Mouse (Mus musculus) activated CD4-positive, CD25-positive, alpha-beta regulatory T cell, adult 9 weeks (primary cell): Measurements from ENCODE around the gene Eya2. TPM values are rescaled to one million over a fixed set of nuclear protein-coding genes. Genes with fewer than 3 reads are reported as not detected.

Source experiments
- polyA plus RNA-seq: library from polyadenylated mRNA; unstranded; fragments of 100-300 nt; shearing (Covaris generic); gene quantifications from one replicate; pipeline ENCODE4 v1.2.1, GENCODE M21; 2017

Gene Eya2
- 15.3 TPM for polyA plus RNA-seq

GRCm38 (mm10) chr2:165594907-165595675 lies at the start of gene Eya2:
Gene Eya2 (plus strand): TSS chr2:165595032.

Other genes starting within 250 kb of the Eya2 start
- gene Zfp663, start 226.3 kb upstream of the Eya2 start, polyA plus RNA-seq: not detected
- not detected for gene Zfp334, start 206.8 kb upstream of the Eya2 start, polyA plus RNA-seq
- gene Ocstamp, start 194.6 kb upstream of the Eya2 start, polyA plus RNA-seq: not detected
- gene Slc13a3, start 121.8 kb upstream of the Eya2 start, polyA plus RNA-seq: not detected
- gene Trp53rka, start 101.7 kb upstream of the Eya2 start, polyA plus RNA-seq: 3.7 TPM
- not detected for gene Slc2a10, start 91.2 kb upstream of the Eya2 start, polyA plus RNA-seq